Mouse (Mus musculus): ENCODE data around the gene Fam189a1. TPM values are rescaled to one million over a fixed set of nuclear protein-coding genes. Genes with fewer than 3 reads are reported as not detected.

The Fam189a1 gene
- polyA plus RNA-seq, 1 experiment from 2014 or later: 0.74 TPM

- Histone ChIP-seq H3K36me3 (ENCODE audit: insufficient read depth, low read length) (no peaks in the 10 kb centered on the region), H3K4me3 (replicated peaks; ENCODE audit: low read depth, low read length) (no peak overlapping the region), H3K27ac (no peak overlapping the region), H3K4me2 (ENCODE audit: low read length) (no peak overlapping the region), H3K4me1 (replicated peaks; ENCODE audit: insufficient read depth, low read length) (no peaks in the 10 kb centered on the region), H3K9ac (ENCODE audit: low read depth, low read length) (no peak overlapping the region), H3K9me3 (replicated peaks; ENCODE audit: low read length) (no peaks in the 10 kb centered on the region), H3K27me3 (ENCODE audit: insufficient read depth, low read length) (no peaks in the 10 kb centered on the region)
- ATAC-seq (replicated peaks; ENCODE audit: low FRiP score, low read depth) (no peak), DNase-seq (ENCODE audit: low spot score) (no peak)
- no peak for TF ChIP-seq CTCF (IDR thresholded peaks at IDR 0.05; ENCODE audit: low read depth)
- WGBS: 76% methylated on average over 2 of the region's 2 CpGs
Measured at GRCm38 (mm10) chr7:64911945-64912344, 244.4 kb downstream of the Fam189a1 start.

- Histone ChIP-seq H3K4me1 (replicated peaks; ENCODE audit: insufficient read depth, low read length) (no peaks in the 10 kb centered on the region), H3K4me3 (replicated peaks; ENCODE audit: low read depth, low read length) (no peak overlapping the region), H3K27ac (no peak overlapping the region), H3K4me2 (ENCODE audit: low read length) (no peak overlapping the region), H3K9me3 (replicated peaks; ENCODE audit: low read length) (no peaks in the 10 kb centered on the region), H3K9ac (ENCODE audit: low read depth, low read length) (no peak overlapping the region), H3K27me3 (ENCODE audit: insufficient read depth, low read length) (no peaks in the 10 kb centered on the region), H3K36me3 (ENCODE audit: insufficient read depth, low read length) (no peaks in the 10 kb centered on the region)
- no peak for TF ChIP-seq CTCF (IDR thresholded peaks at IDR 0.05; ENCODE audit: low read depth)
- 85% methylated on average over 2 of the region's 2 CpGs for WGBS
- ATAC-seq (replicated peaks; ENCODE audit: low FRiP score, low read depth) (no peak), DNase-seq (ENCODE audit: low spot score) (no peak)
Measured at GRCm38 (mm10) chr7:64910208-64910607, 246.2 kb downstream of the Fam189a1 start.

GRCm38 (mm10) chr7:64906955-64907354 is 249.4 kb downstream of the Fam189a1 start:
- H3K9ac ChIP-seq (ENCODE audit: low read depth, low read length): no peak overlapping the region
- ATAC-seq (replicated peaks; ENCODE audit: low FRiP score, low read depth) (no peak), DNase-seq (ENCODE audit: low spot score) (no peak)
- TF ChIP-seq CTCF (IDR thresholded peaks at IDR 0.05; ENCODE audit: low read depth): no peak
- WGBS: 68% methylated on average over 5 of the region's 5 CpGs
- H3K4me3 ChIP-seq (replicated peaks; ENCODE audit: low read depth, low read length): no peak overlapping the region
- H3K9me3 ChIP-seq (replicated peaks; ENCODE audit: low read length): no peaks in the 10 kb centered on the region
- no peak overlapping the region for H3K4me2 ChIP-seq (ENCODE audit: low read length)
- no peaks in the 10 kb centered on the region for H3K4me1 ChIP-seq (replicated peaks; ENCODE audit: insufficient read depth, low read length)
- H3K36me3 ChIP-seq (ENCODE audit: insufficient read depth, low read length): no peaks in the 10 kb centered on the region
- H3K27me3 ChIP-seq (ENCODE audit: insufficient read depth, low read length): no peaks in the 10 kb centered on the region
- no peak overlapping the region for H3K27ac ChIP-seq

- H3K4me2 ChIP-seq (ENCODE audit: low read length): no peak overlapping the region
- no peaks in the 10 kb centered on the region for H3K4me1 ChIP-seq (replicated peaks; ENCODE audit: insufficient read depth, low read length)
- H3K4me3 ChIP-seq (replicated peaks; ENCODE audit: low read depth, low read length): no peak overlapping the region
- H3K36me3 ChIP-seq (ENCODE audit: insufficient read depth, low read length): no peaks in the 10 kb centered on the region
- no peak overlapping the region for H3K9ac ChIP-seq (ENCODE audit: low read depth, low read length)
- TF ChIP-seq CTCF (IDR thresholded peaks at IDR 0.05; ENCODE audit: low read depth): no peak
- DNase-seq (ENCODE audit: low spot score) (no peak), ATAC-seq (replicated peaks; ENCODE audit: low FRiP score, low read depth) (no peak)
- no peaks in the 10 kb centered on the region for H3K9me3 ChIP-seq (replicated peaks; ENCODE audit: low read length)
- whole genome bisulfite sequencing: 79% methylated on average over 3 of the region's 3 CpGs
- H3K27me3 ChIP-seq (ENCODE audit: insufficient read depth, low read length): no peaks in the 10 kb centered on the region
- no peak overlapping the region for H3K27ac ChIP-seq
Measured at GRCm38 (mm10) chr7:64905506-64905905, 250.9 kb downstream of the Fam189a1 start.

DNA sequence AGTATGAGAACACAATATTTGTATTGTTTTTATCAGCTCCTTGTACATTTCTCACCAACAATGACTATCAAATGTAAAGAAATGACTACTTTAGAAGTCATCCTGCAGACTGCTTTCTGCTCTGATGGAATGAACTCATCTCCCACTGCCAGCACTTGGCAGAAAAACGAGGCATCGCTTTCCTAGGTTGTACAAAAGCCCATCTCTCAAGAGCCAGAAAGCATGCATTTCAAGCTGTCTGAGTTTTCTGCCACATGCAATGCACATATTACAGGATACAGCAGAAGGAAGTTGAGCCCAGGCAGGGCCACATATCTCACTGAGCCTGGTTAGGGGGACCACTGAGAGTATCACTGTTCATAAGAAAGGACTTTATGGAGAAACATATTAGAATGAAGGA is 256.1 kb downstream of the Fam189a1 start:
- 84% methylated on average over 2 of the region's 2 CpGs for WGBS
- H3K27me3 ChIP-seq (ENCODE audit: insufficient read depth, low read length): no peaks in the 10 kb centered on the region
- H3K4me1 ChIP-seq (replicated peaks; ENCODE audit: insufficient read depth, low read length): no peaks in the 10 kb centered on the region
- H3K4me3 ChIP-seq (replicated peaks; ENCODE audit: low read depth, low read length): no peak overlapping the region
- no peak for TF ChIP-seq CTCF (IDR thresholded peaks at IDR 0.05; ENCODE audit: low read depth)
- H3K36me3 ChIP-seq (ENCODE audit: insufficient read depth, low read length): no peaks in the 10 kb centered on the region
- no peak overlapping the region for H3K9ac ChIP-seq (ENCODE audit: low read depth, low read length)
- H3K27ac ChIP-seq: no peak overlapping the region
- no peak overlapping the region for H3K4me2 ChIP-seq (ENCODE audit: low read length)
- no peak for DNase-seq (ENCODE audit: low spot score)
- no peaks in the 10 kb centered on the region for H3K9me3 ChIP-seq (replicated peaks; ENCODE audit: low read length)
- ATAC-seq (replicated peaks; ENCODE audit: low FRiP score, low read depth): no peak

- DNase-seq (ENCODE audit: low spot score): no peak
- Histone ChIP-seq H3K27ac (no peak overlapping the region), H3K9me3 (replicated peaks; ENCODE audit: low read length) (no peaks in the 10 kb centered on the region), H3K4me1 (replicated peaks; ENCODE audit: insufficient read depth, low read length) (no peaks in the 10 kb centered on the region), H3K4me2 (ENCODE audit: low read length) (no peak overlapping the region), H3K9ac (ENCODE audit: low read depth, low read length) (no peak overlapping the region), H3K36me3 (ENCODE audit: insufficient read depth, low read length) (no peaks in the 10 kb centered on the region), H3K27me3 (ENCODE audit: insufficient read depth, low read length) (no peaks in the 10 kb centered on the region), H3K4me3 (replicated peaks; ENCODE audit: low read depth, low read length) (no peak overlapping the region)
- no peak for ATAC-seq (replicated peaks; ENCODE audit: low FRiP score, low read depth)
- TF ChIP-seq CTCF (IDR thresholded peaks at IDR 0.05; ENCODE audit: low read depth): no peak
- WGBS: 88% methylated on average over 6 of the region's 6 CpGs
Measured at GRCm38 (mm10) chr7:64896587-64896986, 259.8 kb downstream of the Fam189a1 start.

- Histone ChIP-seq H3K9me3 (replicated peaks; ENCODE audit: low read length) (no peaks in the 10 kb centered on the region), H3K4me3 (replicated peaks; ENCODE audit: low read depth, low read length) (no peak overlapping the region), H3K4me2 (ENCODE audit: low read length) (no peak overlapping the region), H3K9ac (ENCODE audit: low read depth, low read length) (no peak overlapping the region), H3K36me3 (ENCODE audit: insufficient read depth, low read length) (no peaks in the 10 kb centered on the region), H3K27me3 (ENCODE audit: insufficient read depth, low read length) (no peaks in the 10 kb centered on the region), H3K27ac (no peak overlapping the region), H3K4me1 (replicated peaks; ENCODE audit: insufficient read depth, low read length) (no peaks in the 10 kb centered on the region)
- ATAC-seq (replicated peaks; ENCODE audit: low FRiP score, low read depth) (no peak), DNase-seq (ENCODE audit: low spot score) (peak; percentile 10)
- WGBS: 25% methylated on average over 5 of the region's 5 CpGs
- no peak for TF ChIP-seq CTCF (IDR thresholded peaks at IDR 0.05; ENCODE audit: low read depth)
Measured at GRCm38 (mm10) chr7:64895685-64896101, 260.7 kb downstream of the Fam189a1 start.

Measured in kidney, postnatal 0 days (tissue).